In genomic region chr2:180289440-180290108, GRCm38 (mm10) we compare ENCODE assay signal across 11 mouse cellular contexts. TPM values are rescaled to one million over a fixed set of nuclear protein-coding genes. Genes with fewer than 3 reads are reported as not detected.
DNase-seq lines count a peak whose midpoint lies in the region; ATAC-seq and TF ChIP-seq lines count a peak whose summit lies in the region.
"Had no signal": no experiment of that assay in that cellular context is flagged by ENCODE, and none has a peak within 500 bp of the region (broad histone marks: within the 10 kb centered on the region; RNA-seq: fewer than 3 reads in every experiment).

Gene Rbbp8nl (minus strand): TSS chr2:180289879.

- WGBS in embryonic facial prominence, embryonic 14.5 days: 26% methylated on average over 16 of the region's 16 CpGs
- WGBS in cerebellum, adult 2 months: 51% methylated on average over 16 of the region's 16 CpGs

- H3K4me3 ChIP-seq in embryonic facial prominence, embryonic 14.5 days (ENCODE audit: low read depth, low read length): peak within 1 kb of the TSS; percentile 20; the same call in 1 of the 2 replicates
- no peak within 1 kb of the TSS for H3K4me3 ChIP-seq in cerebellum, adult 2 months (replicated peaks; ENCODE audit: insufficient read depth, low read depth, low read length)

- peak within 1 kb of the TSS; percentile 34; the same call in 1 of the 2 replicates for H3K9ac ChIP-seq in embryonic facial prominence, embryonic 14.5 days (ENCODE audit: low read depth, low read length)

- H3K4me1 ChIP-seq in embryonic facial prominence, embryonic 14.5 days (ENCODE audit: control insufficient read depth, insufficient read depth, low read length): no peaks in the 10 kb centered on the region
- H3K4me1 ChIP-seq in cerebellum, adult 2 months (ENCODE audit: control insufficient read depth, insufficient read depth, low read length): no peaks in the 10 kb centered on the region

- no peaks in the 10 kb centered on the region for H3K27me3 ChIP-seq in embryonic facial prominence, embryonic 14.5 days (replicated peaks; ENCODE audit: control insufficient read depth, insufficient read depth, low read length)
- H3K27me3 ChIP-seq in cerebellum, adult 2 months (ENCODE audit: control insufficient read depth, insufficient read depth, low read length): no peaks in the 10 kb centered on the region

- ATAC-seq in embryonic facial prominence, embryonic 14.5 days (ENCODE audit: low read depth): peak; percentile 83
- no peak for ATAC-seq in monocyte, adult 5-6 weeks (replicated peaks; ENCODE audit: insufficient number of reproducible peaks, low FRiP score, low TSS enrichment, poor library complexity, severe bottlenecking)
- ATAC-seq: forebrain, embryonic 16.5 days had no signal

- peak within 1 kb of the TSS; percentile 77 for H3K27ac ChIP-seq in embryonic facial prominence, embryonic 14.5 days (replicated peaks; ENCODE audit: low read depth, low read length)
- H3K27ac ChIP-seq in cerebellum, adult 2 months (ENCODE audit: insufficient read depth, low read length): no peak within 1 kb of the TSS

- no peak for TF ChIP-seq POLR2A in cerebellum, adult 2 months (IDR thresholded peaks at IDR 0.05; ENCODE audit: borderline replicate concordance, insufficient read depth, low read length)

- no peak for TF ChIP-seq CTCF in cerebellum, adult 2 months (IDR thresholded peaks at IDR 0.05; ENCODE audit: borderline replicate concordance, insufficient read depth, low read depth, low read length)

- DNase-seq in ZHBTc4 (ENCODE audit: low read depth, low spot score): peak; percentile 23
- peak; percentile 89 for DNase-seq in embryonic facial prominence, embryonic 14.5 days (ENCODE audit: low spot score)
- DNase-seq in kidney, postnatal 36 days: peak; percentile 63 to 73
- DNase-seq in ovary, postnatal 10 days (ENCODE audit: low spot score): peak; percentile 38
- no peak for DNase-seq in layer of hippocampus, postnatal 10 days (ENCODE audit: low spot score in 2 of 2)
- DNase-seq in cerebellum, adult 2 months: no peak
- DNase-seq: thymus, postnatal 25 days had no signal

- H3K9me3 ChIP-seq in embryonic facial prominence, embryonic 14.5 days (ENCODE audit: control insufficient read depth, low read length): no peaks in the 10 kb centered on the region

- H3K36me3 ChIP-seq in embryonic facial prominence, embryonic 14.5 days (ENCODE audit: control insufficient read depth, insufficient read depth, low read length): no peaks in the 10 kb centered on the region

- peak within 1 kb of the TSS; percentile 38 for H3K4me2 ChIP-seq in embryonic facial prominence, embryonic 14.5 days (ENCODE audit: low read depth, low read length)

RNA-seq across cellular contexts. Expression of gene Rbbp8nl, which starts in this region (rescaled TPM):
- polyA plus RNA-seq in embryonic facial prominence, embryonic 14.5 days (2014; fragmentation: Nextera tagmentation; extraction: Ambion mirVana): 0.81 and 0.84 TPM in 2 replicates
- not detected in 3 replicates for total RNA-seq in monocyte, adult 5-6 weeks (2017)
- not detected for total RNA-seq in layer of hippocampus, postnatal 10 days (2021)
- not detected in 2 replicates for polyA plus RNA-seq in cerebellum, adult 2 months (2012; rRNA removed)
- total RNA-seq: left cerebral cortex, adult 18-20 months had no signal
- polyA plus RNA-seq: forebrain, embryonic 16.5 days; neural tube, embryonic 14.5 days had no signal

Comparison
In these comparisons a context has a peak if more than half of its experiments do, and no peak if none do; other contexts are left out.
1. Peak in DNase-seq, ATAC-seq, H3K4me3 ChIP-seq, H3K27ac ChIP-seq, H3K9ac ChIP-seq and H3K4me2 ChIP-seq in embryonic facial prominence, embryonic 14.5 days; RNA of the gene not detected or under 1 TPM.
2. DNase-seq: peak in ZHBTc4 (single experiment), kidney, postnatal 36 days (2 of 2) and ovary, postnatal 10 days (single experiment); none in layer of hippocampus, postnatal 10 days (0 of 2) and cerebellum, adult 2 months (0 of 2).